Mouse (Mus musculus): ENCODE data around the gene Itsn2.

- no peak for TF ChIP-seq CTCF (IDR thresholded peaks at IDR 0.05; ENCODE audit: insufficient read depth, low read length)
- no peak for TF ChIP-seq POLR2A (IDR thresholded peaks at IDR 0.05; ENCODE audit: borderline replicate concordance, extremely low read depth, low read depth, low read length)
Observed at GRCm38 (mm10) chr12:4732332-4732731, 139.9 kb downstream of the Itsn2 start.

Measured in lung, adult 2 months (tissue).